Mouse (Mus musculus) ES-CJ7 (cell line): ENCODE measurements around the gene Tbc1d10a.

Experiments used
- DNase-seq: peaks from one replicate; pipeline ENCODE4 v3.0.0; 2011; ENCODE audit warnings: low read depth, low spot score

The Tbc1d10a gene

GRCm38 (mm10) chr11:4215061-4215460 is 28.5 kb downstream of the Tbc1d10a start:
- no peak for DNase-seq

- DNase-seq: no peak
Measured at GRCm38 (mm10) chr11:4216248-4217000, 29.8 kb downstream of the Tbc1d10a start.

- peak; percentile 99 for DNase-seq
Measured at GRCm38 (mm10) chr11:4217914-4218629, 31.5 kb downstream of the Tbc1d10a start, which contains the start of gene Castor1. TSS of gene Castor1 (plus strand) at chr11:4218225.

GRCm38 (mm10) chr11:4218637-4219036 is 32.0 kb downstream of the Tbc1d10a start:
- peak; percentile 60 for DNase-seq

- DNase-seq: peak; percentile 70
Measured at GRCm38 (mm10) chr11:4219317-4219751, 32.7 kb downstream of the Tbc1d10a start.

GRCm38 (mm10) chr11:4219908-4220307 is 33.3 kb downstream of the Tbc1d10a start:
- no peak for DNase-seq

GRCm38 (mm10) chr11:4220443-4221400 is 34.1 kb downstream of the Tbc1d10a start:
- peak; percentile 77 for DNase-seq

- DNase-seq: no peak
Measured at GRCm38 (mm10) chr11:4222046-4222950, 35.7 kb downstream of the Tbc1d10a start.

GRCm38 (mm10) chr11:4223393-4224188 is 37.0 kb downstream of the Tbc1d10a start:
- DNase-seq: no peak

- no peak for DNase-seq
Measured at GRCm38 (mm10) chr11:4224223-4224622, 37.6 kb downstream of the Tbc1d10a start.

- DNase-seq: no peak
Measured at GRCm38 (mm10) chr11:4226569-4227325, 40.2 kb downstream of the Tbc1d10a start.

GRCm38 (mm10) chr11:4228463-4228862 is 41.9 kb downstream of the Tbc1d10a start:
- no peak for DNase-seq

GRCm38 (mm10) chr11:4229841-4230240 is 43.3 kb downstream of the Tbc1d10a start:
- DNase-seq: no peak

- DNase-seq: no peak
Measured at GRCm38 (mm10) chr11:4231435-4231834, 44.8 kb downstream of the Tbc1d10a start.

- DNase-seq: no peak
Measured at GRCm38 (mm10) chr11:4232644-4233043, 46.1 kb downstream of the Tbc1d10a start.

- DNase-seq: no peak
Measured at GRCm38 (mm10) chr11:4235052-4235655, 48.6 kb downstream of the Tbc1d10a start.

- peak; percentile 69 for DNase-seq
Measured at GRCm38 (mm10) chr11:4235665-4236545, 49.3 kb downstream of the Tbc1d10a start, which contains the start of gene Osm. TSS of gene Osm (plus strand) at chr11:4236420.
